Mouse (Mus musculus) E14TG2a.4 (cell line): ENCODE measurements around the gene Rps29.

Experiments used
- CTCF ChIP-seq: conservative IDR thresholded peaks from 2 replicates; pipeline ENCODE4 v1.5.1; 2014; ENCODE audit warnings: low read length
- NANOG ChIP-seq: IDR thresholded peaks from 2 replicates; pipeline ENCODE4 v1.6.1; 2014; ENCODE audit warnings: borderline replicate concordance, low read length, mixed read lengths
- POU5F1 ChIP-seq: IDR thresholded peaks from 2 replicates; pipeline ENCODE4 v1.6.1; 2014; ENCODE audit warnings: low read length, borderline replicate concordance

GRCm38 (mm10) chr12:69159578-69159940 lies 573 bp upstream of the Rps29 start:
- TF ChIP-seq CTCF (peak; percentile 92), POU5F1 (no peak), NANOG (no peak)
